Mouse (Mus musculus) midbrain, embryonic 14.5 days (tissue): ENCODE measurements around the gene Tmem59. TPM values are rescaled to one million over a fixed set of nuclear protein-coding genes. Genes with fewer than 3 reads are reported as not detected.

Experiments
- ATAC-seq: fragments of 200-750 bp; cut with Nextera tagmentation; 2 replicates; pipeline ENCODE4 v1.8.0; 2017; ENCODE audit warnings: moderate number of reproducible peaks, moderate library complexity; ENCODE audit not compliant: low FRiP score, low TSS enrichment
- DNase-seq: peaks from one replicate; pipeline ENCODE4 v3.0.0-alpha.2; 2015
- H3K27ac ChIP-seq: fragments of 300-500 bp; sonication (generic); replicated peaks from 2 replicates; pipeline ENCODE4 v1.5.1; 2014; ENCODE audit warnings: mild to moderate bottlenecking, low read depth, low read length, moderate library complexity
- H3K27me3 ChIP-seq: fragments of 300-500 bp; sonication (generic); 2 replicates; pipeline ENCODE4 v1.6.1; 2014; ENCODE audit warnings: low read length, control low read depth, mixed read lengths; ENCODE audit not compliant: control insufficient read depth, insufficient read depth
- H3K36me3 ChIP-seq: fragments of 300-500 bp; sonication (generic); 2 replicates; pipeline ENCODE4 v1.6.1; 2014; ENCODE audit warnings: low read length, control low read depth; ENCODE audit not compliant: control insufficient read depth, insufficient read depth
- H3K4me1 ChIP-seq: fragments of 300-500 bp; sonication (generic); 2 replicates; pipeline ENCODE4 v1.6.1; 2014; ENCODE audit warnings: mild to moderate bottlenecking, antibody characterized with exemption, low read length, control low read depth; ENCODE audit not compliant: control insufficient read depth, insufficient read depth
- H3K4me2 ChIP-seq: fragments of 300-500 bp; sonication (generic); 2 replicates; pipeline ENCODE4 v1.6.1; 2014; ENCODE audit warnings: mild to moderate bottlenecking, low read length, moderate library complexity
- H3K4me3 ChIP-seq: fragments of 300-500 bp; sonication (generic); replicated peaks from 2 replicates; pipeline ENCODE4 v1.5.1; 2014; ENCODE audit warnings: low read depth, low read length
- H3K9ac ChIP-seq: fragments of 300-500 bp; sonication (generic); replicated peaks from 2 replicates; pipeline ENCODE4 v1.6.1; 2014; ENCODE audit warnings: mild to moderate bottlenecking, low read length, moderate library complexity
- H3K9me3 ChIP-seq: fragments of 300-500 bp; sonication (generic); 2 replicates; pipeline ENCODE4 v1.6.1; 2016; ENCODE audit warnings: low read length, control low read depth, mixed read lengths; ENCODE audit not compliant: control insufficient read depth
- WGBS: fragments of 180-500 bp; shearing (Covaris S2); extraction: QIAGEN DNeasy Blood & Tissue Kit; methylation state at CpG from one replicate; pipeline ENCODE4 v1.1.7; 2014; 5-methylcytosine and 5-hydroxymethylcytosine counted together
- polyA plus RNA-seq: library from polyadenylated mRNA; unstranded; fragments of >200 nt; fragmentation: Nextera tagmentation; extraction: Ambion mirVana; gene quantifications from 2 replicates; pipeline ENCODE4 v1.2.1, GENCODE M21; 2014

The Tmem59 gene
- polyA plus RNA-seq, 1 experiment from 2014 or later, result 361 TPM

GRCm38 (mm10) chr4:107211465-107211864 lies 33.3 kb downstream of the Tmem59 start:
- H3K9ac ChIP-seq, result no peak overlapping the region
- ATAC-seq, result no peak
- H3K36me3 ChIP-seq, result peaks cover 18% of the 10 kb centered on the region
- no peaks in the 10 kb centered on the region for H3K27me3 ChIP-seq
- H3K4me3 ChIP-seq, result no peak overlapping the region
- H3K27ac ChIP-seq, result no peak overlapping the region
- no peak overlapping the region for H3K4me2 ChIP-seq
- H3K4me1 ChIP-seq, result no peaks in the 10 kb centered on the region
- no peak for DNase-seq
- whole genome bisulfite sequencing, result 83% methylated on average over 4 of the region's 4 CpGs
- no peaks in the 10 kb centered on the region for H3K9me3 ChIP-seq

- H3K4me2 ChIP-seq, result no peak overlapping the region
- DNase-seq, result no peak
- H3K9me3 ChIP-seq, result no peaks in the 10 kb centered on the region
- no peak overlapping the region for H3K4me3 ChIP-seq
- ATAC-seq, result no peak
- H3K27ac ChIP-seq, result no peak overlapping the region
- no peak overlapping the region for H3K9ac ChIP-seq
- H3K27me3 ChIP-seq, result no peaks in the 10 kb centered on the region
- WGBS, result 85% methylated on average over 5 of the region's 5 CpGs
- no peaks in the 10 kb centered on the region for H3K4me1 ChIP-seq
- H3K36me3 ChIP-seq, result peaks cover 15% of the 10 kb centered on the region
Observed at GRCm38 (mm10) chr4:107211936-107212335, 33.7 kb downstream of the Tmem59 start.

GRCm38 (mm10) chr4:107213279-107214011 lies 35.2 kb downstream of the Tmem59 start:
- Histone ChIP-seq H3K27ac (no peak overlapping the region), H3K4me1 (no peaks in the 10 kb centered on the region), H3K27me3 (no peaks in the 10 kb centered on the region), H3K9me3 (no peaks in the 10 kb centered on the region), H3K36me3 (peaks cover 8% of the 10 kb centered on the region; the same call in 1 of the 2 replicates), H3K4me3 (no peak overlapping the region), H3K4me2 (no peak overlapping the region), H3K9ac (no peak overlapping the region)
- ATAC-seq, result no peak
- DNase-seq, result no peak
- 85% methylated on average over 12 of the region's 12 CpGs for WGBS

GRCm38 (mm10) chr4:107217574-107217973 lies 39.4 kb downstream of the Tmem59 start:
- H3K4me3 ChIP-seq, result no peak overlapping the region
- H3K4me1 ChIP-seq, result no peaks in the 10 kb centered on the region
- H3K9me3 ChIP-seq, result no peaks in the 10 kb centered on the region
- WGBS, result 88% methylated on average over 9 of the region's 9 CpGs
- no peaks in the 10 kb centered on the region for H3K27me3 ChIP-seq
- no peak for ATAC-seq
- no peak for DNase-seq
- no peaks in the 10 kb centered on the region for H3K36me3 ChIP-seq
- no peak overlapping the region for H3K27ac ChIP-seq
- H3K4me2 ChIP-seq, result no peak overlapping the region
- H3K9ac ChIP-seq, result no peak overlapping the region

- no peaks in the 10 kb centered on the region for H3K36me3 ChIP-seq
- ATAC-seq (no peak), DNase-seq (no peak)
- H3K4me1 ChIP-seq, result no peaks in the 10 kb centered on the region
- no peak overlapping the region for H3K4me2 ChIP-seq
- H3K27me3 ChIP-seq, result no peaks in the 10 kb centered on the region
- WGBS, result 91% methylated on average over 5 of the region's 5 CpGs
- H3K4me3 ChIP-seq, result no peak overlapping the region
- H3K27ac ChIP-seq, result no peak overlapping the region
- no peak overlapping the region for H3K9ac ChIP-seq
- H3K9me3 ChIP-seq, result no peaks in the 10 kb centered on the region
Observed at GRCm38 (mm10) chr4:107221524-107221923, 43.3 kb downstream of the Tmem59 start.

GRCm38 (mm10) chr4:107223225-107224204 lies 45.3 kb downstream of the Tmem59 start:
- 86% methylated on average over 11 of the region's 11 CpGs for WGBS
- DNase-seq (no peak), ATAC-seq (no peak)
- H3K4me3 ChIP-seq, result no peak overlapping the region
- no peak overlapping the region for H3K27ac ChIP-seq
- H3K36me3 ChIP-seq, result no peaks in the 10 kb centered on the region
- H3K4me2 ChIP-seq, result no peak overlapping the region
- no peak overlapping the region for H3K9ac ChIP-seq
- H3K9me3 ChIP-seq, result no peaks in the 10 kb centered on the region
- no peaks in the 10 kb centered on the region for H3K27me3 ChIP-seq
- H3K4me1 ChIP-seq, result no peaks in the 10 kb centered on the region

DNA sequence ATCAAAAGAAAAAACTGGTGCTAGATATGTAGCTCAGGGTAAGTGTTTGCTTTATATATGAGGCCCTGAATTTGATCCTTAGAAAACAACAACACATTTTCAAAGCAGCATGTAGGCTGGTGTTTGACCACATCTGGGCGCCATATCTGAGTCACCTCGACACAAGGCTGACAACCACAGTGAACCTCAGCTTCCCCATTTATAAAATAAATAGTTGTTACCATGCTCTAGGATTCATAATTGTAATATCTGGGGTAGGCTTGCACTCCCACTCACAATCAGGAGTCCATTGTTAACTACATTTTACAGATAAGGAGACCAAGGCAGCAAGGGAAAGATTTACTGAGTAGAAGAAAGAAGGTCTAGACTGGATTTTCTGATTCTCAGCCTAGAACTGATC lies 48.1 kb downstream of the Tmem59 start:
- ATAC-seq (no peak), DNase-seq (no peak)
- no peak overlapping the region for H3K4me2 ChIP-seq
- H3K27ac ChIP-seq, result no peak overlapping the region
- H3K9me3 ChIP-seq, result no peaks in the 10 kb centered on the region
- H3K36me3 ChIP-seq, result peaks cover 5% of the 10 kb centered on the region
- no peaks in the 10 kb centered on the region for H3K4me1 ChIP-seq
- H3K4me3 ChIP-seq, result no peak overlapping the region
- no peak overlapping the region for H3K9ac ChIP-seq
- 92% methylated on average over 2 of the region's 2 CpGs for WGBS
- H3K27me3 ChIP-seq, result no peaks in the 10 kb centered on the region

DNA sequence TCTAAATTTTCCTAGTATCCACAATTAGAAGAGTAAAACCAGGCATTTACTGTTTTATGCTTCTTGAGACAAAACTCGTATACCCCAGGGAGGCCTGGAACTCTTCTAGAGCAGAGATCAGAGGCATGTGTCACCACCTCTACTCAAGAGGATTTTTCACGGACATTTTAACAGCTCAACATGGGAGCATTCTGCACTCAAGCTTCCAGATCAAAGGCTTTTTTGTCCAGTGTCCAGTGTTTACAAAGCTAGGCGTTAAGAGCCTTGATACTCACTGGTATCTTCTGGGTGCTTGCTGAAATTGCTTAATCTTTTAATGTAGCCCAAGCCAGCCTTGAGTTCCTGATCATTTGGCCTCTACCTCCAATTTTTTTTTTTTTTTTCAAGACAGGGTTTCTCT lies 54.0 kb downstream of the Tmem59 start:
- H3K36me3 ChIP-seq, result peaks cover 63% of the 10 kb centered on the region
- DNase-seq (no peak), ATAC-seq (no peak)
- 31% methylated on average over 3 of the region's 3 CpGs for WGBS
- H3K9me3 ChIP-seq, result no peaks in the 10 kb centered on the region
- H3K27me3 ChIP-seq, result no peaks in the 10 kb centered on the region
- H3K27ac ChIP-seq, result no peak overlapping the region
- no peak overlapping the region for H3K9ac ChIP-seq
- H3K4me1 ChIP-seq, result no peaks in the 10 kb centered on the region
- no peak overlapping the region for H3K4me3 ChIP-seq
- no peak overlapping the region for H3K4me2 ChIP-seq
